Mouse (Mus musculus) limb, embryonic 14.5 days (tissue): Measurements from ENCODE around the gene A630073D07Rik. TPM values are rescaled to one million over a fixed set of nuclear protein-coding genes. Genes with fewer than 3 reads are reported as not detected.
"Not testable (repeated sequence)": the region's sequence is repeated elsewhere in the genome, so short reads cannot be mapped to it uniquely, and the experiment has no call there.

ENCODE experiments used
- ATAC-seq: fragments of 200-750 bp; cut with Nextera tagmentation; 2 replicates; pipeline ENCODE4 v1.8.0; 2017; ENCODE audit warnings: low read depth, moderate number of reproducible peaks, moderate TSS enrichment; ENCODE audit not compliant: low FRiP score
- DNase-seq: peaks from one replicate; pipeline ENCODE4 v3.0.0-alpha.2; 2015; ENCODE audit warnings: low spot score
- H3K27ac ChIP-seq: fragments of 300-500 bp; sonication (generic); replicated peaks from 2 replicates; pipeline ENCODE4 v1.5.1; 2014; ENCODE audit warnings: low read depth, mild to moderate bottlenecking, low read length, moderate library complexity, mixed read lengths
- H3K27me3 ChIP-seq: fragments of 300-500 bp; sonication (generic); 2 replicates; pipeline ENCODE4 v1.6.1; 2014; ENCODE audit warnings: low read length, mixed read lengths; ENCODE audit not compliant: control insufficient read depth, insufficient read depth
- H3K36me3 ChIP-seq: fragments of 300-500 bp; sonication (generic); 2 replicates; pipeline ENCODE4 v1.6.1; 2014; ENCODE audit warnings: mild to moderate bottlenecking, low read length, moderate library complexity, mixed read lengths; ENCODE audit not compliant: control insufficient read depth, insufficient read depth
- H3K4me1 ChIP-seq: fragments of 300-500 bp; sonication (generic); 2 replicates; pipeline ENCODE4 v1.6.1; 2014; ENCODE audit warnings: antibody characterized with exemption, low read length, mixed read lengths; ENCODE audit not compliant: control insufficient read depth, insufficient read depth
- H3K4me2 ChIP-seq: fragments of 300-500 bp; sonication (generic); replicated peaks from 2 replicates; pipeline ENCODE4 v1.6.1; 2014; ENCODE audit warnings: low read depth, mild to moderate bottlenecking, low read length, moderate library complexity; ENCODE audit not compliant: severe bottlenecking
- H3K4me3 ChIP-seq: fragments of 300-500 bp; sonication (generic); replicated peaks from 2 replicates; pipeline ENCODE4 v1.5.1; 2014; ENCODE audit warnings: low read length
- H3K9ac ChIP-seq: fragments of 300-500 bp; sonication (generic); 2 replicates; pipeline ENCODE4 v1.6.1; 2014; ENCODE audit warnings: mild to moderate bottlenecking, low read depth, low read length, moderate library complexity; ENCODE audit not compliant: severe bottlenecking
- H3K9me3 ChIP-seq: fragments of 300-500 bp; sonication (generic); 2 replicates; pipeline ENCODE4 v1.6.1; 2016; ENCODE audit warnings: low read length; ENCODE audit not compliant: control insufficient read depth
- POLR2A ChIP-seq: fragments of 200-500 bp; IDR thresholded peaks from 2 replicates; pipeline ENCODE4 v1.8.0; 2012; ENCODE audit warnings: inconsistent platforms, mild to moderate bottlenecking, moderate library complexity, borderline replicate concordance; ENCODE audit not compliant: insufficient read depth, insufficient read length; ENCODE audit errors: extremely low read depth
- WGBS: fragments of 180-500 bp; shearing (Covaris S2); extraction: QIAGEN DNeasy Blood & Tissue Kit; methylation state at CpG from one replicate; pipeline ENCODE4 v1.1.7; 2014; 5-methylcytosine and 5-hydroxymethylcytosine counted together
- polyA plus RNA-seq, 2 experiments: library from polyadenylated mRNA; depleted of rRNA in 1 of 2; stranded (reverse) in 1 of 2; unstranded in 1 of 2; fragments of >200 nt; fragmentation: Nextera tagmentation in 1 of 2; extraction: Ambion mirVana in 1 of 2; gene quantifications; 2 replicates each; pipeline versions ENCODE4 v1.2.1 to v1.2.3; 2012 to 2014

The A630073D07Rik gene
- polyA plus RNA-seq (2012; rRNA removed) = not detected in 2 replicates
- polyA plus RNA-seq (2014; fragmentation: Nextera tagmentation; extraction: Ambion mirVana) = not detected in 2 replicates

GRCm38 (mm10) chr6:132651426-132651825 lies at the start of gene A630073D07Rik:
Gene A630073D07Rik, minus strand, starts transcription at chr6:132651526.
- Histone ChIP-seq H3K9ac (no peak within 1 kb of the TSS), H3K27ac (no peak within 1 kb of the TSS), H3K4me2 (no peak within 1 kb of the TSS), H3K36me3 (no peaks in the 10 kb centered on the region), H3K27me3 (no peaks in the 10 kb centered on the region), H3K4me1 (no peaks in the 10 kb centered on the region), H3K4me3 (no peak within 1 kb of the TSS), H3K9me3 (no peaks in the 10 kb centered on the region)
- DNase-seq (no peak), ATAC-seq (no peak)
- no peak for TF ChIP-seq POLR2A
- whole genome bisulfite sequencing = 77% methylated on average over 1 of the region's 1 CpGs

- no peak within 1 kb of the TSS for H3K4me3 ChIP-seq
- TF ChIP-seq POLR2A = no peak
- DNase-seq (no peak), ATAC-seq (no peak)
- WGBS = 78% methylated on average over 1 of the region's 1 CpGs
- H3K4me1 ChIP-seq = no peaks in the 10 kb centered on the region
- H3K9ac ChIP-seq = no peak within 1 kb of the TSS
- no peaks in the 10 kb centered on the region for H3K27me3 ChIP-seq
- no peak within 1 kb of the TSS for H3K4me2 ChIP-seq
- H3K36me3 ChIP-seq = no peaks in the 10 kb centered on the region
- H3K27ac ChIP-seq = no peak within 1 kb of the TSS
- 0 out of 2 replicates have a peak, but pooled peaks cover 3% of the 10 kb centered on the region for H3K9me3 ChIP-seq
These were observed 49.6 kb upstream of the A630073D07Rik start, which contains the start of gene Tas2r121 for GRCm38 (mm10) chr6:132700907-132701306. Gene Tas2r121, minus strand, starts transcription at chr6:132701007.

- H3K9ac ChIP-seq, H3K36me3 ChIP-seq, DNase-seq, H3K4me2 ChIP-seq, H3K4me3 ChIP-seq, H3K27ac ChIP-seq, ATAC-seq, H3K9me3 ChIP-seq, H3K4me1 ChIP-seq, H3K27me3 ChIP-seq: not testable (repeated sequence)
- 85% methylated on average over 7 of the region's 7 CpGs for WGBS
These were observed 40.3 kb upstream of the A630073D07Rik start for GRCm38 (mm10) chr6:132691596-132691995.

- Histone ChIP-seq H3K36me3 (no peaks in the 10 kb centered on the region), H3K9ac (no peak within 1 kb of the TSS), H3K27ac (no peak within 1 kb of the TSS), H3K4me3 (no peak within 1 kb of the TSS), H3K27me3 (no peaks in the 10 kb centered on the region), H3K4me2 (no peak within 1 kb of the TSS), H3K4me1 (no peaks in the 10 kb centered on the region), H3K9me3 (no peaks in the 10 kb centered on the region)
- TF ChIP-seq POLR2A = no peak
- ATAC-seq = no peak
- no peak for DNase-seq
These were observed 5.3 kb upstream of the A630073D07Rik start, which contains the start of gene Tas2r120 for GRCm38 (mm10) chr6:132656653-132657052. Gene Tas2r120, plus strand, starts transcription at chr6:132656953.

- no peaks in the 10 kb centered on the region for H3K4me1 ChIP-seq
- no peak overlapping the region for H3K4me3 ChIP-seq
- TF ChIP-seq POLR2A = no peak
- ATAC-seq (no peak), DNase-seq (peak; percentile 5)
- H3K9me3 ChIP-seq = no peaks in the 10 kb centered on the region
- H3K9ac ChIP-seq = no peak overlapping the region
- no peak overlapping the region for H3K4me2 ChIP-seq
- H3K36me3 ChIP-seq = no peaks in the 10 kb centered on the region
- no peaks in the 10 kb centered on the region for H3K27me3 ChIP-seq
- no peak overlapping the region for H3K27ac ChIP-seq
These were observed 1.9 kb downstream of the A630073D07Rik start for GRCm38 (mm10) chr6:132649399-132649798.

GRCm38 (mm10) chr6:132595613-132596012 lies 55.7 kb downstream of the A630073D07Rik start, which contains the start of gene Prp2:
Gene Prp2, plus strand, starts transcription at chr6:132595913.
- not testable (repeated sequence) for H3K27me3 ChIP-seq, H3K4me1 ChIP-seq, H3K9me3 ChIP-seq, DNase-seq, H3K4me2 ChIP-seq, H3K9ac ChIP-seq, H3K27ac ChIP-seq, H3K4me3 ChIP-seq, ATAC-seq, H3K36me3 ChIP-seq
- 61% methylated on average over 2 of the region's 2 CpGs for WGBS

Other genes with a start within 250 kb of the A630073D07Rik start
- not detected in 2 replicates for gene Prh1, start 81.7 kb downstream of the A630073D07Rik start, polyA plus RNA-seq (2012; rRNA removed)
- gene Prh1, start 81.7 kb downstream of the A630073D07Rik start, polyA plus RNA-seq (2014; fragmentation: Nextera tagmentation; extraction: Ambion mirVana) = not detected in 2 replicates
- not detected in 2 replicates for gene Prp2, start 55.6 kb downstream of the A630073D07Rik start, polyA plus RNA-seq (2012; rRNA removed)
- not detected in 2 replicates for gene Prp2, start 55.6 kb downstream of the A630073D07Rik start, polyA plus RNA-seq (2014; fragmentation: Nextera tagmentation; extraction: Ambion mirVana)
- not detected in 2 replicates for gene Tas2r120, start 5.4 kb upstream of the A630073D07Rik start, polyA plus RNA-seq (2012; rRNA removed)
- gene Tas2r120, start 5.4 kb upstream of the A630073D07Rik start, polyA plus RNA-seq (2014; fragmentation: Nextera tagmentation; extraction: Ambion mirVana) = not detected in 2 replicates
- gene Tas2r121, start 49.5 kb upstream of the A630073D07Rik start, polyA plus RNA-seq (2012; rRNA removed) = not detected in 2 replicates
- not detected in 2 replicates for gene Tas2r121, start 49.5 kb upstream of the A630073D07Rik start, polyA plus RNA-seq (2014; fragmentation: Nextera tagmentation; extraction: Ambion mirVana)
- gene Tas2r122, start 60.4 kb upstream of the A630073D07Rik start, polyA plus RNA-seq (2012; rRNA removed) = not detected in 2 replicates
- gene Tas2r122, start 60.4 kb upstream of the A630073D07Rik start, polyA plus RNA-seq (2014; fragmentation: Nextera tagmentation; extraction: Ambion mirVana) = not detected in 2 replicates
- gene Tas2r115, start 86.5 kb upstream of the A630073D07Rik start, polyA plus RNA-seq (2012; rRNA removed) = not detected in 2 replicates
- gene Tas2r115, start 86.5 kb upstream of the A630073D07Rik start, polyA plus RNA-seq (2014; fragmentation: Nextera tagmentation; extraction: Ambion mirVana) = not detected in 2 replicates
- gene Tas2r124, start 103.2 kb upstream of the A630073D07Rik start, polyA plus RNA-seq (2012; rRNA removed) = not detected in 2 replicates
- not detected in 2 replicates for gene Tas2r124, start 103.2 kb upstream of the A630073D07Rik start, polyA plus RNA-seq (2014; fragmentation: Nextera tagmentation; extraction: Ambion mirVana)
- not detected in 2 replicates for gene Tas2r102, start 110.6 kb upstream of the A630073D07Rik start, polyA plus RNA-seq (2012; rRNA removed)
- not detected in 2 replicates for gene Tas2r102, start 110.6 kb upstream of the A630073D07Rik start, polyA plus RNA-seq (2014; fragmentation: Nextera tagmentation; extraction: Ambion mirVana)
- not detected in 2 replicates for gene Tas2r136, start 126.6 kb upstream of the A630073D07Rik start, polyA plus RNA-seq (2012; rRNA removed)
- not detected in 2 replicates for gene Tas2r136, start 126.6 kb upstream of the A630073D07Rik start, polyA plus RNA-seq (2014; fragmentation: Nextera tagmentation; extraction: Ambion mirVana)
- gene Tas2r117, start 151.3 kb upstream of the A630073D07Rik start, polyA plus RNA-seq (2012; rRNA removed) = not detected in 2 replicates
- gene Tas2r117, start 151.3 kb upstream of the A630073D07Rik start, polyA plus RNA-seq (2014; fragmentation: Nextera tagmentation; extraction: Ambion mirVana) = not detected in 2 replicates
- gene Tas2r123, start 195.6 kb upstream of the A630073D07Rik start, polyA plus RNA-seq (2012; rRNA removed) = not detected in 2 replicates
- gene Tas2r123, start 195.6 kb upstream of the A630073D07Rik start, polyA plus RNA-seq (2014; fragmentation: Nextera tagmentation; extraction: Ambion mirVana) = not detected in 2 replicates
- gene Tas2r116, start 203.9 kb upstream of the A630073D07Rik start, polyA plus RNA-seq (2012; rRNA removed) = not detected in 2 replicates
- gene Tas2r116, start 203.9 kb upstream of the A630073D07Rik start, polyA plus RNA-seq (2014; fragmentation: Nextera tagmentation; extraction: Ambion mirVana) = not detected in 2 replicates
- not detected in 2 replicates for gene Tas2r110, start 216.5 kb upstream of the A630073D07Rik start, polyA plus RNA-seq (2012; rRNA removed)
- not detected in 2 replicates for gene Tas2r110, start 216.5 kb upstream of the A630073D07Rik start, polyA plus RNA-seq (2014; fragmentation: Nextera tagmentation; extraction: Ambion mirVana)
- not detected in 2 replicates for gene Tas2r113, start 241.5 kb upstream of the A630073D07Rik start, polyA plus RNA-seq (2012; rRNA removed)
- not detected in 2 replicates for gene Tas2r113, start 241.5 kb upstream of the A630073D07Rik start, polyA plus RNA-seq (2014; fragmentation: Nextera tagmentation; extraction: Ambion mirVana)